Mouse (Mus musculus) embryonic fibroblast, embryonic 13.5 days (primary cell): ENCODE results near the gene Edrf1.

Experiments used
- CTCF ChIP-seq: IDR thresholded peaks from 2 replicates; pipeline ENCODE4 v1.5.1; 2011; ENCODE audit warnings: mild to moderate bottlenecking, control low read depth, low read length, moderate library complexity, borderline replicate concordance; ENCODE audit not compliant: insufficient read depth
- POLR2A ChIP-seq: IDR thresholded peaks from 2 replicates; pipeline ENCODE4 v1.6.1; 2011; ENCODE audit warnings: low read depth, mild to moderate bottlenecking, control low read depth, low read length, moderate library complexity

DNA sequence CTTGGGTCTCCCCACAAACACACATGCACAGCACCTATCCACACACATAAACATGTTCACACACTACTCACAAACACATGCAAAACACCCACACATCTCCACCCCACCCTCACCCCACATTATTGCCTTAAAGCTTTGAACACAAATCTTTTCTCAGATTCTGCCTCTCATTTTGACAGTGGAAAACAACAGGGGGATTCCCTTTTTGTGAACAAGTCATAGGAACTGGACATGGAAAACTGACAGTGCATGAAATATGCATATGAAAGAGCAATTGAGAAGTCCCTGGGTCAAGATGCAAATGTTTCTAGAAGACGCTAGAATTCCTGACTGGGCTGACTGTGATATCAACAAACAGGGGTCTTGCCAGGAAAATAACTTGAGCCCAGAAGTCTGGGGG lies 36.8 kb upstream of the Edrf1 start:
- TF ChIP-seq POLR2A = no peak
- no peak for TF ChIP-seq CTCF
